Mouse (Mus musculus) megakaryocyte, adult 5-6 weeks (primary cell): ENCODE data around the gene Ppie. TPM values are rescaled to one million over a fixed set of nuclear protein-coding genes. Genes with fewer than 3 reads are reported as not detected.
"Not testable (repeated sequence)": the region's sequence is repeated elsewhere in the genome, so short reads cannot be mapped to it uniquely, and the experiment has no call there.

Experiments
- ATAC-seq: 2 replicates; pipeline ENCODE4 v1.8.0; 2016; ENCODE audit warnings: mild to moderate bottlenecking, inconsistent platforms; ENCODE audit not compliant: poor library complexity, severe bottlenecking
- total RNA-seq, 2 experiments: library from RNA; stranded (forward) in 1 of 2; stranded (reverse) in 1 of 2; fragments of 153-499, 151-499 nt in 1 of 2; fragments of 221-1000, 200-1000 nt in 1 of 2; gene quantifications; 2 replicates each; pipeline versions ENCODE4 v1.2.3 to v1.2.4; 2015 to 2017

Ppie gene
- total RNA-seq, 2 experiments from 2014 or later, result 20.0 to 29.8 TPM

DNA sequence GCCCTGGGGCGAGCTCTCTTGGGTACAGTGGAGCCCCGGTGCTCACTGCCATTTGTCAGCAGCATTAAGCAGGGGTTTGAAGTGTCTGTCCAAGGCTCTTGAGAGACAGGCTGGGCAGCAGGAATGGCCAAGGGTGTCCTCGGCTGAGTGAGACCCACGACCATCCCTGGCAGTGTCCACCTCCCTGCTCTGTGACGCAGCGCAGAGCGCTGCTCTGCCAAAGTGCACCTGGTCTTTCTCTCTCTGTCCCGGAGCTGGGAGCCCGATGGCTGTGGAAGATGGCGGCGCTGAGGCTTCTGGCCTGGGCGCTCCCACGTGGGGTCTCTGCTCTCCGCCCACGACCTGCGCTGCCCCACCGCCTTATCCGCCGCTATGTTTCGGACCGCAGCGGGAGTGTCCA is 23.7 kb downstream of the Ppie start, which contains the start of gene Oxct2b:
Gene Oxct2b, plus strand, starts transcription at position 256 of the 400 bp plus-strand sequence.
- ATAC-seq, result no peak

DNA sequence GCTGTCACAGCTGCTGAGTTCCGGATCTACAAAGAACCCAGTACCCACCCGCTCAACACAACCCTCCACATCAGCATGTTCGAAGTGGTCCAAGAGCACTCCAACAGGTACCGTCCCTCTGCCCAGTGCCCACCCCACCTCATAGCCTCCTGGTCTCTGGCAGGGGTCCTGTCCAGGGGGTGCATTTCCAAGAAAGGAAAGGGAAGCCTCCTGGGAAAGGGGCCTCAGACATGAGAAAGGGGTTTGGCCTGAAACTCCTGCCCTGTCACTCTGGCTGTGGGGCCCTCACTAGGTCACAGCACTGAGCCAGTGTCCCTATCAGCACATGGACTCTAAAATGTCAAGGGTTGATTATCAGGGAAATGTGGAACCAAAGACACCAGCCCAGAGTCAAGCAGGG is 25.1 kb downstream of the Ppie start:
- ATAC-seq, result not testable (repeated sequence)

DNA sequence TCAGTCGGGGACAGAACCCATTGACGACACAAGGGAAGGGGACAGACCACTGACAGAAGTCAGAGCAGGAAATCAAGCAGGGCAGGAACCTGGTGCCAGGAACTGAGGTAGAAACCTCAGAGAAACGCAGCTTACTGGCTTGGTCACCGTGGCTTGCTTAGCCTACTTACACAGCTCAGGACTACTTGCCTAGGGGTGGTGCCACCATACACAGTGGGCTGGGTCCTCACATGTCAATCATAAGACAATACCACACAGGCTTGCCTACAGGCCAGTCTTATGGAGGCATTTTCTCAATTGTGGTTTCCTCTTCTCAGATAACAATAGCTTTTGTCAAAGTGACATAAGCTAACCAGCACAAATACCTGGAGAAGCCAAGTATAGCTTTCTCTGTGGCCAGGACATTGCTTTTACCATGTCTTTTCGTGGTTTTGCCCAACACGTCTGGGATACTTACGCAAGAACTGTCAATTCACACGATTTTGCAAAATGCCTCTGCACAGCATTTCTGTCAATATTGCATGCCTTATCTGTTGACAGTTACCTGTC is 27.5 kb downstream of the Ppie start:
- ATAC-seq, result peak; percentile 63

DNA sequence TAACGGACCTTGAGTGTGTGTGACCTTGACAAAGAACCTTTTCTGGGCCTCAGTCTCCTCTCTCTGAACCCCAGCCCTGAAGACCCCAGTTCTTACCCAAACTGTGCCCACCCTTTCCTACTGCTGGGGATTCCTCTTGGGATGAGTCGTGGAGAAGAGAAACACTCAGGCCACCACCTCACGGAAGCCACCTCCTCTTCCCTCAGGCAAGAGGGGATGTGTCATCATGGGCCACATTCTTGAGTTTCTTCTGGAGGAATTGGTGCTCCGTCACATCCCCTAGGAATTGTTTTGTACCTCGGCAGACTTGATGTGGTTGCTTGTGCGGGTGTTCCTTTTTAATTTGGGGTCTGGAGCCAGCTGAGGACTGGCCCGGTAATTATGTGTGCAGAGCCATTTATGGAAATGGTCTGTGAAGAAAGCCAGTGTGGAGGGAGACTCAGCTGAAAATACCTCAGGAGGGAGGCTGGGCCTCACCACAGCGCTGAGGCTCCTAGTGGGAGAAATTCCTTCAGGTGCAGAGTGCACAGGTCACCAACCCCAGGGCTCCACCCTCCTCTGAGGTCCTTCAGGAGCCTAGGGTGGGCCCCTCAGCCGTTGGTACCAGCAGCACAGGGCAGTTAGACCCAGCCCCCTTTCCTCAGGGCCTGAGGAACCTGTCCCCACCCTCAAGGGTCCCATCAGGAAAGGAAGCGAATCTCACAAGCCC is 28.3 kb downstream of the Ppie start:
- not testable (repeated sequence) for ATAC-seq

DNA sequence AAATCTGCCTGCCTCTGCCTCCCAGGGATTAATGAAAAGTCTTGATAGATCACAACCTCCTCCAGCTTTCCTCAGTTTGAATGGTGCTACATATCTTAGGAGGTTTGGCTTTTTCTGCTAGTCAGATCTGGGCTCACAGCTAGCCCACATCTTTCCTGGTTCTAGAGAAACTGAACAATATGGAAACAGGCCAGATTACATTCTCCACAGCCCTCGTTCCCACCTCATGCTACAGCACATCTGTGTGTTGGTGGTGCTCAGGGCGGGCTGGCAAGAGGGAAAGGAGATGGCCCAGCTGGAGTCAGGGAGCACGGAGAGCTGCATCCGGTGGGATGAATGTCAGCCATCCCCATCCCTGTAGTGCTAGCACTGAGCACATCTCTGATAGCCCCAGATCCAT is 29.0 kb downstream of the Ppie start:
- no peak for ATAC-seq

DNA sequence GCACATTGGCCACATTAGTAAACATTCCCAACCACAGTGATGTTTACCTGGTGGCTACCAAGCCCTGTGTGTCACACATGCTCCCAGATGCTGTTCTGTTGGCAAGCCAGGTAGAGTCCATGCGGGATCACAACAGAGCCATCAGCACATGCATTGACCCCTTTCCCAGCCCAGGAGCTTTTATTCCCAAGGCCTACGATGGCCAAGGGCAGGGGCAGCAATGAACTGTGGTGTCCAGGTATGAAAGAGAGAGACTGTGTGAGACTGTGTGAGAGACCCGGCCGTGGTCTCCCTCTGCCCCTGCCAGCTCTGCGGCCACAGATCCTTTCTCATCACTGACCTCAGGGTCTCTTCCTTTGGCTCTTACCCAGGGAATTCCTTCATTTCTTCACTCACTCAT is 31.7 kb downstream of the Ppie start:
- ATAC-seq, result no peak

DNA sequence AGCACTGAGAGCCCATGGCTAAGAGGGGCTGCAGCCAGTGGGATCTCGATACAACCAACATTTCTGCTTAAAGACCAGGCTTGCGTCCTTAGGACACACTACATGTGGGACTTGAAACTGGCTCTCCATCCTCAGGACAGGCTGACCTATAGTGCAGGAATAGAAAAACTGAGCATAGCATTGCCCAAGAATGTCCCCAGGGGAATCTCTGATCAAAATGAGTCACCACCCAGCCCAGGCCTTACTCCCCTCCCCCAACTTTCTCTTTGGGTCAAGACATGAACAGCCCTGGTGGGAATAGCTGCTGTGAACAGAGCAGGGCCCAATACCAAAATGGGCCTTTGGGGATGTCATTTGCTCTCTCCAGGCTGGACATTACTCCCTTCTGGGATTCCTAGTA is 32.9 kb downstream of the Ppie start:
- no peak for ATAC-seq

DNA sequence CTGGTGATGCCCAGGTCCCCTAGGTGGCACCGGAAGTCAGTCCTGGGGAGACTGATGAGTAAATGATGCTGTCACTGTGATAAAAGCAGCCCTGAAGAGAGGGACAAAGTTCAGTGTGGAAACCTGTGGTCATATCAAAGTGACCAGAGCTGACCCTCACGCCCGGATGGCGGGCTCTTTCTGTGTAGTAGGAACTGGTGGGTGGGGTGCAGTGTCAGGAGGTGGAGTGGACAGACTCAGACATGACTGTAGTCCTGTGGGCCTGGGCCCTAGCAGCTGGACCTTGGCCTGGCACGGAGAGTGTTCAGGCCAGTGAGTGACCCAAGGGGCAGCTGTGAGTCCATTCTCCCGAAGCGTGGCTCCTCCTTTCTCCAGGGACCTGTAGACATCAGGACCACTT is 33.8 kb downstream of the Ppie start:
- not testable (repeated sequence) for ATAC-seq

DNA sequence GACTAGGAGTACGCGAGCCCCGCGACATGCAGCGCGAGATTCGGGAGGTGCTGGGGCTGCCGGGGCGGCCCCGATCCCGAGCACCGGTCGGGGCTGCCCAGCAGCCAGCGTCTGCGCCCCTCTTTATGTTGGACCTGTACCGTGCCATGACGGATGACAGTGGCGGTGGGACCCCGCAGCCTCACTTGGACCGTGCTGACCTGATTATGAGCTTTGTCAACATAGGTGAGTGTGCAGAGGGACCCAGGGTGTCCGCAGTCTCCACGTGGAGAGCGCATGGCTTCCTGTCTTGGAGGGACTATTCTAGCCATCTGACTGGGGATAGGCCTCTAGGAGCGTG is 34.3 kb downstream of the Ppie start:
- no peak for ATAC-seq

DNA sequence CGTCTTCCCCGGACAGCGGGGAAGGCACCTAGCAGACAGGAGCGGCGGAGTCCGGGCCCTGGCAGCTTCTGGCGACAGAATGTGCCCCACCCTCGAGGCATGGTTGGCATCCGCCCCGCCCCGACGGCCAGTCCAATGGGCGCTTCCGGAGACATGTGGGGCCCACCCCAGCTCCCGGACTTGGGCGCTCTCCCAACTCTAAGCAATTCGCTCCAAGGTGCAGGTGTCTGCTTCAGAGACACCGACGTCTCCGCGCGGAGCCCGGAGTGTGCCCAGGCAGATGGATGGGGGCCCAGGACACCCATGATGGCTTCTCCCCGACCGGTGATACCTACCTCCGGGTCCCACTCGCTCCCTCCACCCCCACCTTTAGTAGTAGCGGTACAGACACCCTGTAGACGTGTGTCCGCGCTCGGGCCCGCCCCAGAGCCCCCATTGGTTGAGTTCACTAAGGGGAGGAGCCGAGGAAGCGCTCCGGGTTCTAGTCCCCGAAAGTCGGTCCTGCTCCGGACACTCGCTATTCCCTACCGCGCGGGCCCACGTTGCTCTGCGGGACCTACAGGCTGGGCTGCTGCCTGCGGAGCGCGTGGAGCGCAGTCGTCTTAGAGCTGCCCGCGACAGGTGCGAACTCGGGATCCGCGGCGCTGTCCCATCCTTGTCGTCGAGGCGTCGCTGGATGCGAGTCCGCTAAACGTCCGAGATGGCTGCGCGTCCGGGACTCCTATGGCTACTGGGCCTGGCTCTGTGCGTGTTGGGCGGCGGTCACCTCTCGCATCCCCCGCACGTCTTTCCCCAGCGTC is 34.9 kb downstream of the Ppie start, which contains the start of gene Bmp8b:
Gene Bmp8b, plus strand, starts transcription at position 515 of the 800 bp plus-strand sequence.
- no peak for ATAC-seq

DNA sequence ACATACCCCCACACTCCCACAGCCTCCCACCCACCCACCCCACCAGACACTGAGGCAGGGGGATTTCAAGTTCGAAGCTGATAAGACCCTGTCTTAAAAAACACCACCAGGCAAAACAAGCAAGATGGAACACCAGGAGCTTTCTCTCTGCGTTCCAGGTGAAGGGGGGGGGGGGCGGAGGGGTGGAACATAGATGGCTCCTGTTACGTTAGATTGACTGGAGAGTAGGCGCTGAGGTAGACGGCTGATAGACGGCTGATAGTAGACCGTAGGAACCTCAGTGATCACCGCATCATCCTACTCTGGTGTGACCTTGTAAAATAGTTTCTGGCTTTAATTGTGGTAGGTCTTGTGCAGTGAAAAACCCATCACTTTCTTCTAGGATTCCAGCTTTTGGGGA is 45.9 kb downstream of the Ppie start:
- no peak for ATAC-seq

DNA sequence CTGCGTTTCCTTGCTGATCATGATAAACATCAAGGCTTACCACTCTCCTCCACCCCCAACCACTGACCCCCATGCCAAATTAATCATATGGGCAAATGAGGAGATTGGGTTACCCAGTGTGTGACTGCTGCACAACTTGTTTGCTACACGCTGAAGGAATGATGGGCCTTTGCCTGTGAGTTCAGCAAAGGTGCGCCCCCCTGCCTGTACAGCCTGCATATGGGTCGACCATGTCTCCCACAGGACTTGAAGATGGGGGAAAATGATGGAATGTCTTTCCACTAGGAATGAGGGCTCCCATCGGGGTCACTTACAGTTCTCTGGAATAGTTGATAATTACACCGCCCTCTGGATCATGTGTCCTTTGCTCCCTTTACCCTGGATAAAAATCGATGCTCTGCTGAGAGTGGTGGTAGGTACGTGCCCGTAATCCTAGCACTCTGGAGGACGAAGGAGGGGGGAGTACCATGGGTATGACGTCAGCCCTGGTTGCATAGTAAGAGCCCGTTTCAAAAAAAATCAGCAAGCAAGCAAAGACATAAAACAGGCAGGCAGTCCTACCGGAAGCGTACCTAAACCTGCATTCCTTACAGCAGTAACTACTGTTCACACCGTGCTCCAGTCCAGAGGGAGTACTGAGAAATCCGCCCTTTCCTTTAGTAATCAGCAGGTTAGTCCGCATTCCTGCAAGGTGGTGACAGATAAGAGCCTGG is 46.5 kb downstream of the Ppie start:
- no peak for ATAC-seq

DNA sequence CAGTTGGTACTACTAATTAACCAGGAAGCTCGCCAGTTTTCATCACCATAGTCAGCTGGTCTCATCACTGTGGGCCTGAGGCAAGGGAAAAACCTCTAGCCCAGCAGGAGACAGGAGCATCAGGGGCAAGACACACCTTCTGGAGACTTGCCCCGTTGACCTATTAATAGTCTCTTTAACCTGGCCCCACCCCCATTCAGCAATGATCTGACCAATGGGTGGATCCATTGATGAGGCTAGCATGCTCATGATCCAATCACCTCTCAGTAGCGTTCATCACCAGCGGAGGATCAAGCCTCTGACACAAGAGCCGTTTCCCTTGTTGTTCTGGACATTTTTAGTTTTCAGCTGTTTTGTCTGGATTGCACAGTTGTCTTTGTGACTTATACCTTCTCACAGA is 47.1 kb downstream of the Ppie start:
- no peak for ATAC-seq

DNA sequence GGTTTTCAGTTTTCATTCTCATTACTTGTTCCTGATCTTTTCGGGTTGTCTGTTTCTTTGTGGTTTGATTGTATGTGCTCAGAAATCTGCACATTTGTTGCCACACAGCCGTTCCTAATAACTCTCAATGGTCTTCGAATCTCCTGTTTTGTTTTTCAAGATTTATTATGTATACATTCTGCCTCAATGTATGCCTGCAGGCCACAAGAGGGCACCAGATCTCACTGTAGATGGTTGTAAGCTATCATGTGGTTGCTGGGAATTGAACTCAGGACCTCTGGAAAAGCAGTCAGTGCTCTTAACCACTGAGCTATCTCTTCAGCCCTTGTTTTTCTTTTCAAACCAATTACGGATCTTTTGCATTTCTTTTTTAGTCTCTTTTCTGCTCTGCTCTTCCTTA is 53.4 kb downstream of the Ppie start:
- ATAC-seq, result no peak

DNA sequence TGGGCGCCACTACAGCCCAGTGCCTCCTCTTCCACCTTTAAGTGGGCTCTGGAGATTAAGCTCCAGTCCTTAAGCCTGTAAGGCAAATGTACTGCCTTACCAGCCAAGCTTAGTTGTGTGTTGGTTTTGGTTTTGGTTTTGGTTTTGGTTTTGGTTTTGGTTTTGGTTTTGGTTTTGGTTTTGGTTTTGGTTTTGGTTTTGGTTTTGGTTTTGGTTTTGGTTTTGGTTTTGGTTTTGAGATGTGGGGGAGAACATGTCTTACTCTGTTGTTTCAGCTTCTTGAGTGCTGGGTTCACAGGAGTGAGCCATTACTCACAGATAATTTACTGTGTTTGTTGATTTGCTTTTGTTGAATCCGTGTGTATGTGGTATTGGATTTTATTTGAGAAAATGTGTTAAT is 54.5 kb downstream of the Ppie start:
- ATAC-seq, result no peak

DNA sequence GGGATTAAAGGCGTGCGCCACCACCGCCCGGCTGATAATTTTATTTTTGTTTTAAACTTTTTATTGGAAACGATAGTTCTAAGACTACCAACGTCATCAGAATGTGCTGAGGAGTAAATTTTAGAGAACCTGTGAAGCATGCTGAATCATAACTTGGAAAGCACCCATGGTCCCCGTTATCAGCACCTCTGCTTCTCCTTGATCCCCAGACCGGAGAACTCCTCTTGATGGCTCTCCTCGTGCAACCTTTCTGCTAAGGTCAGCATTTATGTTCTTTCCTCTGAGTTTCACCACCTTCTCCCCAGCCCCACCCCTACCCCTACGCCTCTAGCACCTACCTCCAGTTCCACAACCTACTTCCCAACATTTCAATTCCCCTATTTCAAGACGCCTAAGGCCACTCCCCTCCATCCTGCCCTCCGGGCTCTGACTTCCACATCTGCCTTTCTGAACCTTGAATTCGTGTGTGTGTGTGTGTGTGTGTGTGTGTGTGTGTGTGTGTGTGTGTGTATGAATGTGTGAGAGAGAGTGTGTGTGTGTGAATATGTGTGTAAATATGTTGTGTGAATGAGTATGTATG is 56.3 kb downstream of the Ppie start:
- no peak; the same call in 1 of the 2 replicates for ATAC-seq

DNA sequence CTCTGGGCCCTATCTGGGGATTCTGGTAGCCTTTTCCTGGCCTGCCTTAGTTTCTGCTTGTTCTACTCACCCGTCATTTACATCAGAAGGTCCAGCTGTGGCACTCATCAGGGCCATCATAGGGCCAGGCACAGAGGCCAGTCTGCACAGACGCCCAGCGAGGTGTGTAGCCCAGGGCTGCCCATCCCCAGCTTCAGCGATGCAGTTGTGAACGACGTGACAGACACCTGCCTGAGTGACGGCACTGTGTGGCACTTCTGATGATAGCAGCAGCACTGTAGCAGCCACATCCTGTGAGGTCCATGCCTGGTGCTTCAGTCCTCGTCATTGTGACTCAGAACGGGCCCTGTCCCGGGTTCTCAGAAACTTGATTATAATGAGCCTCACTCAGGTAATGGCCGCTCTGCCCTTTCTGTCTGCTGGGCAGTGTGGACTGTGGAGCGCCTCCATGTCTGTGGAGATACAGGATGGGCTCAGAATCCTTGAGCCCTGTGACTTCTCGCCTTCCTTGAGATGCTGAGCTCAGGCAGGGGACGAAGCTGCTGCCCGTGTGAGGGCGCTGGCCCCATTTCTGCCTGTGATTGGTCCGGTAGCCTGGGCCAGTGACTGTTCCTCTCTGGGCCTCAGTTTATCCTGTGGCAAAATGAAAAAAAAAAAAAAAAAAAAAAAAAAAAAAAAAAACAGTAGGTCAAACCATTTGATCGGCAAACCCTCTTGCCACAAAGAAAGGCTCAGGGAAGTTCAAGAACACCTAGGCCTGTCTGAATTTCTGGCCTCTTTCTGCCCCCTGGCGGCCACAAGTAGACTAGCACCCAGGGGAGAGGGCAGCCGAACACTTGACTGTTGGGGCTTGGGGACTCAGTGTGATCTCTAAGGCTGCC is 57.2 kb downstream of the Ppie start:
- ATAC-seq, result peak; percentile 89

DNA sequence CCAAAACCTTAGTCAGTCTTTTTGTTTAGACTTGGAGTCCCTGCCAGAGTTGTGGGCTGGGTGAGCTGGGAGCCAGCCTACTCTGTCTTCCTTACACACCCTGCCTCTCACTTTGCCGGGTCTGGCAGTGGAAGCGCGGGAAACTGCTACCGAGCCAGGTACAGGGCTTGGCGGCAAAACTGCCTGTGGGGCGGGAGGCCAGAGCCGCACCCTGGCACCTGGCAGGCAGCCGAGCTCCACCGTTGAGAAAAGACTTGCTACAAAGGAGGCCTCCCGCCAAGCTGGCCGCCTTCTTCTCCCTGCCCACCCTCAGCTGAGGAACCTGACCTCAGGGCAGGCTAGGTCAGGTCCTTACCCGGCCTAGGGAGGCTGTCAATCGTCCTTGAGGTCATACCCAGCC is 59.0 kb downstream of the Ppie start:
- no peak for ATAC-seq

DNA sequence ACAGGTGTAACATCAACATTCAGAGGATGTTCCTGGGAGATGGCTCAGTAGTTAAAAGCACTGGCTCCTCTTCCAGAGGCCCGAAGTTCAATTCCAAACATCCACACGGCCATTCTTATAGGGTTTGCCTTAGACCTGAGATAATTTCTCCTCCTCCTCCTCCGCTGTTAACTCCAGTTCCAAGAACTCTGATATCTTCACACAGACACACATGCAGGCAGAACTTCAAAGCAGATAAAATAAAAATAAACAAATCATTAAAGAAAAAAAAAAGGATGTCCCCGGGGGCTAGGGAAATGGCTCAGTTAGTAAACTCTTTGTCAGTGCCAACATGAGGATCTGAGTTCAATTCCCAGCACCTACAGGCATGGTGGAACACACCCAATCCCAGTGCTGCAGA is 61.5 kb downstream of the Ppie start:
- no peak for ATAC-seq
